Mouse (Mus musculus): ENCODE measurements around the gene Zfp69.

The Zfp69 gene

DNA sequence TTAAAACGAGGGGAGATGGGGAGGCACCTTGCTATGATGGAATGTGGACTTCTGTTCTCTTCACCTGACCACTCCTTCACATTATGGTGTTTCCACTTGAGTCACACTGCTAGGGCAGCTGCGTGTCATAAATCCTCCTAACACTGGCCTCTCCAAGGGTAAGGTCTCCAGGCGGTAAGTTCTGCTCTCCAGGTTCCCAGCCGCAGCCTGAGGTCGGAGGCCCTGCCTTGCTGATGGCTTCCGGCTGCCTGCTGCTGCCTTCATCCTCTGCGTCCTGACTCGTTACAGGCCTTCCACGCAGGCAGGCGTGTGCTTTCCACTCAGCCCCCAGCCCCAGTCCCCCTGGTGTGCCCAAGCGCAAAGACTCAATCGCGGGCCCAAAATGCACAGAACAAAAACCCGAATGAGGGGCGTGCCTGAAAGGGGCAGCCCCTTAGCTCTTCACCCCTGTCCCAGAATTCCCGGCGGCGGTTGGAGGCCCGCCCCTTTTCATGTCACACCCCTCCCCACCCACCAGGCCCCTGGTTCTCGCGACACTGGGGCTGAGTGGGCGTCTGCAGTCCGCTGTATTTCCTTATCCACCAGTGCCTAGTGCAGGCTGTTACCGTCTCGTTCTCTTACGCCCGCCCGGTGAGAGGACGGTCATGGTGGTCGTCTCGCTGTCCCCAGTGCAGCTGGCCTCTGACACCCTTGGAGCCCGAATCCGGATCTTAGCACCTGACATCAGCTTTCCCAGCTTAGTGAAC lies 26.8 kb downstream of the Zfp69 start, which contains the start of gene Exo5:
Gene Exo5 (minus strand): TSS at position 464 of the 746 bp plus-strand sequence.
- peak; percentile 83 to 88 for DNase-seq (ENCODE audit: low spot score in 2 of 2)

GRCm38 (mm10) chr4:120921461-120921860 lies 30.0 kb downstream of the Zfp69 start:
- DNase-seq (ENCODE audit: low spot score in 2 of 2) = no peak

GRCm38 (mm10) chr4:120914501-120914900 lies 37.0 kb downstream of the Zfp69 start:
- no peak for DNase-seq (ENCODE audit: low spot score in 2 of 2)

DNA sequence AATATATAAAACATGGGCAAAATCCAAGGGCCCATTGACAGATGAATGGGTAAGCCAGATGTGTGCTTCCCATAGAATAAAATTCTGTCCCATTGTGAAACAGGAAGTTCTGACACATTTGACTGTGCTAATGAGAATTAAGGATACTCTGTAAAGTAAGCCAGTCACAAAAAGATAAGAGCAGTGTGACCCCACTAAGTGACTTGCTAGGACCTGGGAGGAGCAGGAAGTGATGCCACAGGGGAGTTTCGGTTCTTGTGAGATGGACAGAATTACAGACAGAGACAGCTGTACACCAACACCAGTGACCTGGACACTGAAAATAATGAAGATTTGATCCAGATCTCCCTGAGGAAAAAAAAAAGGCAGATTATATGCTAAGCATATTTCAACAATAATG lies 37.6 kb downstream of the Zfp69 start:
- no peak for DNase-seq (ENCODE audit: low spot score in 2 of 2)

DNA sequence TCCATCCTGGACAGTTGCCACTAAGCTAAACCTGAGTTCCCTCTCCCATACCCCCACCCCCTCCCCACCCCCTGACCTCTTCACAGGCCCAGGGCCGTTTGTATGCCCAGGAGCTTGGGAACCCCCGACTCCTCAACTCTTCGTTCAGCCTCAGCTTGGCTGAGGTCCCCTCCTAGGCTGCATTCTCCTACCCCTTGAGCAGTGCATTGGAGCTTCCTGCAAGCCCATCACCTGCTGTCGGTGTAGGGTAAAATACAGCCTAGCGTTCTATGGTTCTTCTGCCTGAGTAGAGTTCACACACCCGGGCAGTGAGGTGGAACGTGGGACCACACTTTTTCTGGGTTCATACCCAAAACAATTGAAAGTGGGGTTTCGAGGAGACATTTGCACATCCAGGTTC lies 38.1 kb downstream of the Zfp69 start:
- no peak for DNase-seq (ENCODE audit: low spot score in 2 of 2)

GRCm38 (mm10) chr4:120912866-120913265 lies 38.6 kb downstream of the Zfp69 start:
- DNase-seq (ENCODE audit: low spot score in 2 of 2) = no peak

GRCm38 (mm10) chr4:120911086-120911485 lies 40.4 kb downstream of the Zfp69 start:
- no peak for DNase-seq (ENCODE audit: low spot score in 2 of 2)

- peak; percentile 60 to 71 for DNase-seq (ENCODE audit: low spot score in 2 of 2)
Observed at GRCm38 (mm10) chr4:120909558-120910150, 41.8 kb downstream of the Zfp69 start.

DNA sequence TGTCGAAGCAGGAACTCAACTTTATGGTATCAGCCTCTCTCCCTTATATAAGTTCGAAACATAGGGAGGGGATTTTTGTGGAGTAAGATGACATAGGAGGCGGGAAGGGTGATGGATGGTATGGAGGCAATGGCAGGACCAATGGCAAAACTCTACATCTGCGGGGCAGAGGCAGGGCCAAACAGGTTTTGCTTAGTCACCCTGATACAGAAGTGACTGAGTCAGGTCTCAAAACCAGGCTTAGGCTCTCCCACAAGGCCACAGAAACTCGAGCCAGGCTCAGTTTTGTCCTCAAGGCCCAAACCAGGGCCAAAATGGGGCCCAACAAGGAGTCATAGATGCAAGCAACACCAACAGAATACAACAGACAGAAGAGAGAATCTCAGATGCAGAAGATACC lies 45.9 kb downstream of the Zfp69 start:
- DNase-seq (ENCODE audit: low spot score in 2 of 2) = no peak

DNA sequence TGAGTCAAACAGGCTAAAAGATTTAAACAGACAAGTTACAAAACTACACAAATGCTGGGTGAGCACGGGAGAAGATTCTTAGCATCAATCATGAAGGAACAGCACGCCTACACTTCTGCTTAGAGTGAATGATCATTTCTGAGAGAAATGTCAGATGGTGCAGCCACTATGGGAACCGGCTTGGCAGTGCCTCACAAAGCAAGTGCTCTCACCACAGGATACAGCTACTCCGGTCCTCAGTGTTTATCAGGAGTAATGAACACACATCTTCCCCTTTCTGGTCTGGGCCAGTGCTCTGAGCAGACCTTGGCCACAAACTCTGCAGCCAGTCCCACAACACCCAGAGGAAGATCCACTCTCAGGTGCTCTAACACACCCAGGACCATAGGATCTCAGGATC lies 47.0 kb downstream of the Zfp69 start:
- DNase-seq (ENCODE audit: low spot score in 2 of 2) = no peak

GRCm38 (mm10) chr4:120895810-120896584 lies 55.5 kb downstream of the Zfp69 start:
- no peak for DNase-seq (ENCODE audit: low spot score in 2 of 2)

GRCm38 (mm10) chr4:120895226-120895625 lies 56.3 kb downstream of the Zfp69 start:
- no peak for DNase-seq (ENCODE audit: low spot score in 2 of 2)

DNA sequence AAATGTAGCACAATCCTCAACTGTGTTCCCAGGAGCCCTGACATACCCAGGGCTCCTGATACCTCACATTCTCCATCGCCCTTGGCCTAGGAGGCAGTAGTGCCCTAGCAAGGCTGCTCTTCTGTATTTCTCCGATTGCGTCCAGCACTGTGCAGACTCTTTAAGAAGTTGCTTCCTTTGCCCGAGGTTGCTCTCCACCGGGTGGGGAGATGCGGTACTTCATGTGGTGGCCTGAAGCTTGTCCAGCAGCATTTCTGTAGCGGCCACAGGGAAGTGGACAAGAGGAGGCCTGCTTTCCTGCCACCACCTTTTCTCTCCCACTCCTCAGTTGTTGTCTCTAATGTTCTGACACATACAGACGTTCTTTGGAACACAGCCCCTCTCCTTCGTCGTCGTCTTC lies 56.9 kb downstream of the Zfp69 start:
- DNase-seq (ENCODE audit: low spot score in 2 of 2) = no peak

- DNase-seq (ENCODE audit: low spot score in 2 of 2) = no peak
Observed at GRCm38 (mm10) chr4:120893656-120894401, 57.7 kb downstream of the Zfp69 start.

GRCm38 (mm10) chr4:120892516-120892915 lies 59.0 kb downstream of the Zfp69 start:
- DNase-seq (ENCODE audit: low spot score in 2 of 2) = no peak

GRCm38 (mm10) chr4:120891960-120892359 lies 59.5 kb downstream of the Zfp69 start:
- no peak for DNase-seq (ENCODE audit: low spot score in 2 of 2)

DNA sequence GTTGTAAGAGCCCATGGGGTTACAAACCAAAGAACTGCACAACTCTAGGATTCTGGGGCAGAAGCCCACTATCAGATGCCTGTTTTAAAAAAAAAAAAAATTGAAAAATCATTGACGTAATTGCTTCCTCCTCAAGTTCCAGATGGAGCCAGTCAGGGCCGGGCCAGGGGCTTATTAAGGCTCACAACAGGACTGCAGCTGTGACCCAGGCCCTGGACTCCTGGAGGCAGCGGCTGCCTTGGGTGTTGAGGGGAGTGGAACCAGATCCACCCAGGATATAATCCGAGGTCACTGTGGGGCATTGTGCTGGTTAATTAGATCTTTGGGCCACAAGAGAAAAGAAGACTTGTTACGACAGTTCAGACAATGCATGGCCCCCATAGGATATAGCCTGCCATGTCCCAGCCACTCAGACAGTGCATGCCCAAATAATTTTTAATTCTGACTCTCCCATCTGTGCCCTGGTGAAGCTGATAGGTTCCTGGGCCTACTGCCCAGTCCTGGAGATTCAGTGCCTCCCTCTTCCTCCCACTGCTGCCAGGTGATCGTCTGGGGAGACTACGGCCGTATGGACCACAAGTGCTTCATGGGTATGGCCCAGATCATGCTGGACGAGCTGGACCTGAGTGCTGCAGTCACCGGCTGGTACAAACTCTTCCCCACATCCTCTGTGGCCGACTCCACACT lies 60.6 kb downstream of the Zfp69 start:
- no peak for DNase-seq (ENCODE audit: low spot score in 2 of 2)

GRCm38 (mm10) chr4:120888884-120889283 lies 62.6 kb downstream of the Zfp69 start:
- no peak for DNase-seq (ENCODE audit: low spot score in 2 of 2)

DNA sequence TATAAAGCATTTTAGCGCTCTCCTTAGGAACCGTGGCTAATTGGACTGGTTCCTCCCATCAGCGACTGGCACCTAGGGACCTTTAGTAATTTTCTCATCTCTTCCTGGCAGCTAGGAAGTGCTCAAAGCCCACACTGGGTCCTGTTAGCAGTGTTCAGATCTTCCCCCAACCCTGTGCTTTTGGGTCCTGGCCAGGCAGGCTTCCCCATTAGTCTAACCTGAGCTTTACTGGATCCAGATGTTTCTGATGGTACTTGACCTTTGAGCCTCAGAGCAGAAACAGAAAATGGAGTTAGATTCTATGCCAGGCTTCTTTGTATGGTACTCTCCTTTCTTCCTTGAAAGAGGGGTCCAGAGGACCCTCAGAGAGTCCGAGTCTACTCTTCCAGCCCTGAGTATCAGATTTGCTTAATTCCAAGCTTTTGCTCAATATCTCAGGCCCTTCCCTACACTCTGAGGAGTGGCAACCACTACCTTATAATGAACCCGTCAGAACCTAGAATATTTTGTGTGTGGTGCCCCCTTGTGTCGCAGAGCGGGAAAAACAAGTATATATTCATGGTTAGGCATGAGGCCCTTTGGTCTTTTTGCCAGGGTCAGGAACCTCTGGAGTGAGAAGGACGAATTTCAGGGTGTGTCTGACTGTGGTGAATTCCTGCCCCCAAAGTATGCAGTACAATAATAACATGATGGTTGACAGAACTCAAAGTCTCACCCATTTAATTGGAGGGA lies 64.0 kb downstream of the Zfp69 start:
- peak; percentile 76 to 77 for DNase-seq (ENCODE audit: low spot score in 2 of 2)

GRCm38 (mm10) chr4:120886811-120887210 lies 64.7 kb downstream of the Zfp69 start:
- DNase-seq (ENCODE audit: low spot score in 2 of 2) = no peak

DNA sequence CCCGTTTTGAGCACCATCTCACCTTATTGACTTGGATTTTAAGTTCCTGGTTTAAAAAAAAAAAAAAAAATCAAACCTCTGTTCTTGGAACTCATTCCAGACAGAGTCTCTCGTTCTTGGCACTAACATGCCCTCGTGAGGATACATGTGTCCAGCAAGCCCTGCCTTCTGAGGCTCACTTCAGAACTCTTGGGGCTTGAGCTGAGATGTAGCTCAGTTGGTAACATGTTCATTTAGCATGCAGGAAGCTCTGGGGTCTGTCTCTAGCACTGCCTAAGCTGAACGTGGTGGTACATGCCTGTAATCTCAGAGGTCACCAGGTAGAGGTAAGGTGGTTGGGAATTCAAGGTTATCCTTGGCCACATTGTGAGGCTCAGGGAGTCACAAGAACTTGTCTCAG lies 65.4 kb downstream of the Zfp69 start:
- DNase-seq (ENCODE audit: low spot score in 2 of 2) = no peak

Measured in right cerebral cortex, adult 2 months (tissue).